Mouse (Mus musculus): ENCODE measurements around the gene Olig3.

- TF ChIP-seq CTCF (conservative IDR thresholded peaks at IDR 0.05; ENCODE audit: low read length) (no peak), POU5F1 (IDR thresholded peaks at IDR 0.05; ENCODE audit: borderline replicate concordance, low read length) (no peak), NANOG (IDR thresholded peaks at IDR 0.05; ENCODE audit: borderline replicate concordance, low read length) (no peak)
These were observed 45.9 kb upstream of the Olig3 start for GRCm38 (mm10) chr10:19310471-19310870.
